Mouse (Mus musculus) forebrain, postnatal 0 days (tissue): ENCODE measurements around the gene Cpm. TPM values are rescaled to one million over a fixed set of nuclear protein-coding genes. Genes with fewer than 3 reads are reported as not detected.

Source experiments
- ATAC-seq: fragments of 200-750 bp; cut with Nextera tagmentation; 2 replicates; pipeline ENCODE4 v1.8.0; 2017; ENCODE audit warnings: mild to moderate bottlenecking, moderate library complexity
- DNase-seq: peaks from one replicate; pipeline ENCODE4 v3.0.0-alpha.2; 2015
- H3K27ac ChIP-seq: fragments of 300-500 bp; sonication (generic); 2 replicates; pipeline ENCODE4 v1.5.1; 2014; ENCODE audit warnings: low read depth, mild to moderate bottlenecking, antibody characterized with exemption, low read length, moderate library complexity, mixed read lengths
- H3K27me3 ChIP-seq: fragments of 300-500 bp; sonication (generic); 2 replicates; pipeline ENCODE4 v1.6.1; 2014; ENCODE audit warnings: mild to moderate bottlenecking, low read length, mixed read lengths; ENCODE audit not compliant: insufficient read depth
- H3K36me3 ChIP-seq: fragments of 300-500 bp; sonication (generic); 2 replicates; pipeline ENCODE4 v1.6.1; 2014; ENCODE audit warnings: mild to moderate bottlenecking, moderate library complexity; ENCODE audit not compliant: insufficient read depth
- H3K4me1 ChIP-seq: fragments of 300-500 bp; sonication (generic); 2 replicates; pipeline ENCODE4 v1.6.1; 2014; ENCODE audit warnings: antibody characterized with exemption; ENCODE audit not compliant: insufficient read depth
- H3K4me2 ChIP-seq: fragments of 300-500 bp; sonication (generic); 2 replicates; pipeline ENCODE4 v1.6.1; 2014; ENCODE audit warnings: low read depth, mild to moderate bottlenecking, moderate library complexity
- H3K4me3 ChIP-seq: fragments of 300-500 bp; sonication (generic); 2 replicates; pipeline ENCODE4 v1.5.1; 2014; ENCODE audit warnings: low read depth, low read length, mixed read lengths
- H3K9ac ChIP-seq: fragments of 300-500 bp; sonication (generic); 2 replicates; pipeline ENCODE4 v1.6.1; 2014; ENCODE audit warnings: mild to moderate bottlenecking
- H3K9me3 ChIP-seq: fragments of 300-500 bp; sonication (generic); 2 replicates; pipeline ENCODE4 v1.6.1; 2016; ENCODE audit warnings: low read length
- CTCF ChIP-seq: sonication (generic); IDR thresholded peaks from 2 replicates; pipeline ENCODE4 v1.5.1; 2016; ENCODE audit warnings: antibody characterized with exemption, control low read depth, low read depth
- WGBS: fragments of 180-500 bp; shearing (Covaris S2); extraction: QIAGEN DNeasy Blood & Tissue Kit; methylation state at CpG from one replicate; pipeline ENCODE4 v1.1.7; 2014; 5-methylcytosine and 5-hydroxymethylcytosine counted together
- polyA plus RNA-seq: library from polyadenylated mRNA; unstranded; fragments of >200 nt; fragmentation: Nextera tagmentation; extraction: Ambion mirVana; gene quantifications from 2 replicates; pipeline ENCODE4 v1.2.1, GENCODE M21; 2015
- total RNA-seq: library from RNA; depleted of rRNA; stranded (reverse); fragments of >200 nt; gene quantifications from 2 replicates; pipeline ENCODE4 v1.2.3, GENCODE M21; 2014

Cpm gene
- total and polyA plus RNA-seq, 2 experiments from 2014 or later = 3.4 to 7.5 TPM

- no peak for ATAC-seq
- no peak overlapping the region for H3K4me2 ChIP-seq
- no peaks in the 10 kb centered on the region for H3K27me3 ChIP-seq
- no peak for TF ChIP-seq CTCF
- H3K9ac ChIP-seq = no peak overlapping the region
- H3K36me3 ChIP-seq = no peaks in the 10 kb centered on the region
- H3K4me3 ChIP-seq = no peak overlapping the region
- no peak for DNase-seq
- no peaks in the 10 kb centered on the region for H3K9me3 ChIP-seq
- no peaks in the 10 kb centered on the region for H3K4me1 ChIP-seq
- 95% methylated on average over 15 of the region's 15 CpGs for WGBS
- H3K27ac ChIP-seq = no peak overlapping the region
These were observed 13.4 kb downstream of the Cpm start for GRCm38 (mm10) chr10:117642491-117643262.

- H3K27ac ChIP-seq = no peak overlapping the region
- no peaks in the 10 kb centered on the region for H3K36me3 ChIP-seq
- H3K27me3 ChIP-seq = no peaks in the 10 kb centered on the region
- WGBS = 90% methylated on average over 6 of the region's 6 CpGs
- no peak overlapping the region for H3K4me3 ChIP-seq
- no peak for ATAC-seq
- H3K4me2 ChIP-seq = no peak overlapping the region
- H3K9ac ChIP-seq = no peak overlapping the region
- no peaks in the 10 kb centered on the region for H3K9me3 ChIP-seq
- no peak for TF ChIP-seq CTCF
- H3K4me1 ChIP-seq = no peaks in the 10 kb centered on the region
- DNase-seq = no peak
These were observed 14.0 kb downstream of the Cpm start for GRCm38 (mm10) chr10:117643302-117643701.

- ATAC-seq (no peak), DNase-seq (no peak)
- H3K9me3 ChIP-seq = no peaks in the 10 kb centered on the region
- H3K27ac ChIP-seq = no peak overlapping the region
- TF ChIP-seq CTCF = no peak
- no peaks in the 10 kb centered on the region for H3K36me3 ChIP-seq
- WGBS = 90% methylated on average over 12 of the region's 12 CpGs
- no peak overlapping the region for H3K9ac ChIP-seq
- H3K4me1 ChIP-seq = no peaks in the 10 kb centered on the region
- H3K4me2 ChIP-seq = no peak overlapping the region
- H3K27me3 ChIP-seq = no peaks in the 10 kb centered on the region
- no peak overlapping the region for H3K4me3 ChIP-seq
These were observed 14.6 kb downstream of the Cpm start for GRCm38 (mm10) chr10:117643711-117644428.

GRCm38 (mm10) chr10:117644429-117644748 is 15.1 kb downstream of the Cpm start:
- no peak for TF ChIP-seq CTCF
- Histone ChIP-seq H3K4me2 (no peak overlapping the region), H3K4me3 (no peak overlapping the region), H3K36me3 (no peaks in the 10 kb centered on the region), H3K9me3 (no peaks in the 10 kb centered on the region), H3K9ac (no peak overlapping the region), H3K27ac (no peak overlapping the region), H3K27me3 (no peaks in the 10 kb centered on the region), H3K4me1 (no peaks in the 10 kb centered on the region)
- DNase-seq (no peak), ATAC-seq (no peak)
- 91% methylated on average over 8 of the region's 8 CpGs for WGBS

GRCm38 (mm10) chr10:117644828-117645227 is 15.5 kb downstream of the Cpm start:
- no peak overlapping the region for H3K27ac ChIP-seq
- no peaks in the 10 kb centered on the region for H3K36me3 ChIP-seq
- ATAC-seq = no peak
- no peak overlapping the region for H3K4me2 ChIP-seq
- no peak for TF ChIP-seq CTCF
- WGBS = 88% methylated on average over 11 of the region's 11 CpGs
- H3K27me3 ChIP-seq = no peaks in the 10 kb centered on the region
- no peak for DNase-seq
- no peak overlapping the region for H3K9ac ChIP-seq
- H3K9me3 ChIP-seq = no peaks in the 10 kb centered on the region
- no peaks in the 10 kb centered on the region for H3K4me1 ChIP-seq
- no peak overlapping the region for H3K4me3 ChIP-seq

GRCm38 (mm10) chr10:117645487-117645964 is 16.2 kb downstream of the Cpm start:
- no peak for ATAC-seq
- no peaks in the 10 kb centered on the region for H3K36me3 ChIP-seq
- H3K9me3 ChIP-seq = no peaks in the 10 kb centered on the region
- no peaks in the 10 kb centered on the region for H3K27me3 ChIP-seq
- no peak overlapping the region for H3K9ac ChIP-seq
- TF ChIP-seq CTCF = no peak
- DNase-seq = no peak
- 72% methylated on average over 7 of the region's 7 CpGs for WGBS
- H3K4me2 ChIP-seq = no peak overlapping the region
- H3K4me3 ChIP-seq = no peak overlapping the region
- no peaks in the 10 kb centered on the region for H3K4me1 ChIP-seq
- H3K27ac ChIP-seq = no peak overlapping the region

- Histone ChIP-seq H3K4me3 (no peak overlapping the region), H3K36me3 (no peaks in the 10 kb centered on the region), H3K9ac (no peak overlapping the region), H3K4me1 (no peaks in the 10 kb centered on the region), H3K9me3 (no peaks in the 10 kb centered on the region), H3K27ac (no peak overlapping the region), H3K27me3 (no peaks in the 10 kb centered on the region), H3K4me2 (no peak overlapping the region)
- 87% methylated on average over 5 of the region's 5 CpGs for WGBS
- TF ChIP-seq CTCF = no peak
- no peak for ATAC-seq
- no peak for DNase-seq
These were observed 17.3 kb downstream of the Cpm start for GRCm38 (mm10) chr10:117646482-117647157.
